Mouse (Mus musculus) limb, embryonic 11.5 days (tissue): Measurements from ENCODE around the gene Brca1. TPM values are rescaled to one million over a fixed set of nuclear protein-coding genes. Genes with fewer than 3 reads are reported as not detected.
A peak's percentile ranks its signal among the peaks of the same experiment; 100 is the strongest.

Source experiments
- ATAC-seq: fragments of 200-750 bp; cut with Nextera tagmentation; 2 replicates; pipeline ENCODE4 v1.8.0; 2017; ENCODE audit warnings: low read depth; ENCODE audit not compliant: insufficient number of reproducible peaks, low FRiP score, low TSS enrichment
- DNase-seq: peaks from one replicate; pipeline ENCODE4 v3.0.0-alpha.2; 2015; ENCODE audit warnings: low spot score
- H3K27ac ChIP-seq: fragments of 300-500 bp; sonication (generic); replicated peaks from 2 replicates; pipeline ENCODE4 v1.5.1; 2014; ENCODE audit warnings: low read depth, mild to moderate bottlenecking, low read length
- H3K27me3 ChIP-seq: fragments of 300-500 bp; sonication (generic); 2 replicates; pipeline ENCODE4 v1.6.1; 2014; ENCODE audit warnings: mild to moderate bottlenecking, low read length, mixed read lengths; ENCODE audit not compliant: control insufficient read depth, insufficient read depth
- H3K36me3 ChIP-seq: fragments of 300-500 bp; sonication (generic); 2 replicates; pipeline ENCODE4 v1.6.1; 2014; ENCODE audit warnings: mild to moderate bottlenecking, low read length, moderate library complexity, mixed read lengths; ENCODE audit not compliant: control insufficient read depth, insufficient read depth
- H3K4me1 ChIP-seq: fragments of 300-500 bp; sonication (generic); 2 replicates; pipeline ENCODE4 v1.6.1; 2014; ENCODE audit warnings: low read length, mixed read lengths; ENCODE audit not compliant: control insufficient read depth, insufficient read depth
- H3K4me2 ChIP-seq: fragments of 300-500 bp; sonication (generic); 2 replicates; pipeline ENCODE4 v1.6.1; 2014; ENCODE audit warnings: low read depth, mild to moderate bottlenecking, moderate library complexity; ENCODE audit not compliant: severe bottlenecking
- H3K4me3 ChIP-seq: fragments of 300-500 bp; sonication (generic); 2 replicates; pipeline ENCODE4 v1.5.1; 2014; ENCODE audit warnings: low read depth, low read length
- H3K9ac ChIP-seq: fragments of 300-500 bp; sonication (generic); 2 replicates; pipeline ENCODE4 v1.6.1; 2014; ENCODE audit warnings: mild to moderate bottlenecking, low read length
- H3K9me3 ChIP-seq: fragments of 300-500 bp; sonication (generic); 2 replicates; pipeline ENCODE4 v1.6.1; 2016; ENCODE audit warnings: low read length; ENCODE audit not compliant: control insufficient read depth
- WGBS: fragments of 180-500 bp; shearing (Covaris S2); extraction: QIAGEN DNeasy Blood & Tissue Kit; methylation state at CpG from one replicate; pipeline ENCODE4 v1.1.7; 2014; 5-methylcytosine and 5-hydroxymethylcytosine counted together
- polyA plus RNA-seq: library from polyadenylated mRNA; unstranded; fragments of >200 nt; fragmentation: Nextera tagmentation; extraction: Ambion mirVana; gene quantifications from 2 replicates; pipeline ENCODE4 v1.2.1, GENCODE M21; 2014

Brca1 gene
- polyA plus RNA-seq, 1 experiment from 2014 or later = 23.2 TPM

DNA sequence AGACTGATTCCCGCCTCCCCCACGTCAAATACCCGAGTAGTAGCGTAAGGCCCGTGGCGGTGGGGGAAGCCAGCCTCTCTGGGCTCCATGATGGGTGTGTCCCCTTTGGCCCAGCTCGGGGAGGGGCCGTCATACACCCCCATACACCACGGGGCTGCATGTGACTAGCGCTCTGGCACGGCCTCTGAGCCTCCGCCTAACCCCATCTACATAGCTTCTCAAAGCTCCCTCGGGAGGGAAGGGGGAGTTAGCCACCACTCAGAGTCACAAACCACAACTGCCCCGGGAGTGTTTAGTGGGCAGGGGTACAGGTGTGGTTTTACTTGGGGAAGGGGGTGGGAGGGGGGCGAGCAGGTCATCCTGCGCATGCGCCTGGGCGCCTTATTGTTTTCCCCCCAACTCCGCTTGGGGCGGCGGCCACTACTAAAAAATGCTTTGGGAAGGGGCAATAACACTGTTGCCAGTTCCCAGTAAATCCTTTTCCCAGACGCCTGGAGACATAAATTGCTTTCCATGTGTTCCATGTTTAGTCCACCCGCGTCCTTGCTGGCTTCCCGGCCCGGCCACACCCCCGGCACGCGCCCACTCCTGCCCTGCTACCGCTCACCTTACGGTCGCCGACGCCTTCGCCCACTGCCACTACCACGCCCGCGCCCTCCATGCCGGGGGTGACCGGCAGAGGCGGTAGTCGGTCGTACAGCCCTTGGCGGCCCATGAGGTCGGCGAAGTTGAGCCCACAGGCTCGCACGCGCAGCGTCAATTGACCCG, 86.5 kb downstream of the Brca1 start:
- peak overlapping the region; percentile 53 for H3K9ac ChIP-seq
- H3K27me3 ChIP-seq = no peaks in the 10 kb centered on the region
- DNase-seq (peak; percentile 70), ATAC-seq (peak; percentile 60; the same call in 1 of the 2 replicates)
- peaks cover 38% of the 10 kb centered on the region for H3K4me1 ChIP-seq
- H3K4me2 ChIP-seq = peak overlapping the region; percentile 98
- WGBS = under 1% methylated on average over 51 of the region's 51 CpGs
- H3K27ac ChIP-seq = 0 out of 2 replicates have a peak overlapping the region, but pooled peaks have one; percentile 12
- no peaks in the 10 kb centered on the region for H3K9me3 ChIP-seq
- no peaks in the 10 kb centered on the region for H3K36me3 ChIP-seq
- H3K4me3 ChIP-seq = peak overlapping the region; percentile 71

DNA sequence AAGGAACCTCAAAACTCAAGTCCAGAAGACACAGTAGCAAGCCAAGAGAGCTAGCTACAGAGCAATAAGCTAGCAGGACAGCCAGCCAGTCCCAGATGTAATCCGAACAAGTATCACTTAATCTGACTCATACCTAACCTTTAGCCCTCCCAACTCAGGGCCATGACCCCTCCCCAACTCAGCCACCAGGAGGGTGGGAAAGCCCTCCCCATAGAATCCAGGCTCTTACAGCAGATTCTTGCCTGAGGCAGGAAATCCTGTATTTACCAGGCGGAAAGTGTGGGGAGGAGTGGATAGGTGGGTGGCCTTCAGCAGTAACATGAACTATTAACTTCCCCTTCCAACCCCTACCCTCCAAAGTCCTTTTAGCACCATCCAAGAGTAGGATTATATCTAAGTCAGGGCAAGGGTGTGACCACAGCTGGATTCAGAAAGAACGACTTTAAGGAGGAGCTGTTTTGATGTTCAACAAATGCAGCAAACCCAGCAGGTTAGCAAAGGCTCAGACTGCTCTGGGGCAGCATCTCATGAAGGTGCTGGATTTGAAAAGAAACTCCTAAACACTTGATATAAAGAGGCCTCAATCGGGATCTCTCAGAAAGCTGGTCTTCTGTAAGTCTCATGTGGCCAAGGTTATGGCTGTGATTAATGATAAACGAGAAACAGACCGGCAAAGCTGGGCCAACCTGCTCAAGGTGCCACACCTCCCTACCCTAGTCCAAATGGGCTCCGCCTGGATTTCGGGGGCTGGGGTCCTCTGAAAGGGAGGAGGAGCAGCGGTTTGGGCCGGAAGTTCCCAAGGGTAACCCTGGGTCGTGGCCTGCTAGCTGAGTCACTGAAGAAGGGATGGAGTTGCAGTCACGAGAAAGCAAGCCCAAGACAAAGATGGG, 87.3 kb downstream of the Brca1 start, which contains the start of gene Rnd2:
TSS of gene Rnd2 (plus strand) at position 789 of the 890 bp plus-strand sequence.
- Histone ChIP-seq H3K36me3 (no peaks in the 10 kb centered on the region), H3K4me2 (peak within 1 kb of the TSS; percentile 98), H3K9ac (peak within 1 kb of the TSS; percentile 53), H3K4me1 (peaks cover 38% of the 10 kb centered on the region), H3K27ac (0 out of 2 replicates have a peak within 1 kb of the TSS, but pooled peaks have one; percentile 12), H3K9me3 (no peaks in the 10 kb centered on the region), H3K4me3 (peak within 1 kb of the TSS; percentile 71), H3K27me3 (no peaks in the 10 kb centered on the region)
- DNase-seq (peak; percentile 49), ATAC-seq (0 out of 2 replicates have a peak, but pooled peaks have one; percentile 11)
- 7% methylated on average over 12 of the region's 12 CpGs for WGBS

DNA sequence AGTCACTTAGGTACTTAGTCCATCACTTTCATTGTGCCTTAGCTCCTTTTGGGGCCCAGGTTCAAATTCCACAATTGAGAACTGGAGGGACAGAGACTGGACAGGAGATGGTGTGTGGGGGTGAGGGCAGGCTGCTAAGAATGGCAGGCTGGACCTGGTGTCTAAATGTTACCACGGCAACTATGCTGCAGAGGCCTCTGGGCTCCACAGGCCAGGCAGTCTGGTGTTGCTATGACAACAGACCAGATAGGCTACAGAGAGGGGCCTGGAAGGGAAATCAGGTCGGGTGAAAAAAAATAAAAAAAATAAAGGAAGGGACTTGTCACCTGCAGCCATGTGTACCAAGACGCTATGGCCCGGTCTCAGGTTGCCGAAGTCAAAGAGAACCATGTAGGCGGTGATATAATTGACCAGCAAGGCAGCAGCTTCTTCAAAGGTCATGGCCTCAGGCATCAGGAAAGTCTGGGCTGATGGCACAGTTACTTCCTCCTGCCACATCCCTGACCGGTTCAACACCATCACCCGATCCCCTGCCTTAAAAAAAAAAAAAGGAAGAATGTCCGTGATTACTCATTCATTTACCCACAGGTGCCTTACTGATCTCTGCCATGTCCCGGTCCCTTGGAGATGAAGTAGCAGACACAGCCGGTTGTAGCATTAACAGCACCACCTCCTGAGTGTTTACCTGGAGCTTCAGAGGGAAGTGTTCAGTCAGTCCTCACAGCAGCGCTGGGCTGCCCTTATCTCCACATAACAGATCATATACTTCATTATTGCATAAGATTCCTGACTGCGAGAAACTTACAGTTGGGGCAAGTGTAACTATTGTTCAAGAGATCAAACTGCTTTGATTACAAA, 88.9 kb downstream of the Brca1 start:
- Histone ChIP-seq H3K9ac (no peak overlapping the region), H3K27me3 (no peaks in the 10 kb centered on the region), H3K4me2 (no peak overlapping the region), H3K9me3 (no peaks in the 10 kb centered on the region), H3K27ac (no peak overlapping the region), H3K4me1 (peaks cover 31% of the 10 kb centered on the region), H3K4me3 (no peak overlapping the region), H3K36me3 (no peaks in the 10 kb centered on the region)
- DNase-seq (no peak), ATAC-seq (no peak)
- 35% methylated on average over 13 of the region's 13 CpGs for WGBS

DNA sequence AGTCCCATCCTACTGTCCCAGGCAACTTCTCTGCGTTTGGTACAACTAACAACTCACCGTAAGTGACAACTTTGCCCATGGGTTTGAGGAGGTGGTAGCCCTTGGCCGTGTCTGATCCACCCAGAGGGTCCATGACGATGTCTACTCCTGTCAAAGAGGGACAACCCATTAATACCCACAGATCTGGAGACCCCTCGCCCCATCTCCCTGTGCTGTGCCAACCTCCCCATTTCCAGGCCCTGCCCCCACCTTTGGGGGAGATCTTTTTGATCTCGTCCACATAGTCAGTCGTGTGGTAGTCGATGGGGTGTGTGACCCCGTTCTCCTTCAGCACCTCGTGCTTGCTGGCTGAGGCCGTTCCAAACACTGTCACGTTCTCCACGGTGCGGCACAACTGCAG, 89.6 kb downstream of the Brca1 start:
- peaks cover 27% of the 10 kb centered on the region for H3K4me1 ChIP-seq
- no peaks in the 10 kb centered on the region for H3K27me3 ChIP-seq
- H3K36me3 ChIP-seq = no peaks in the 10 kb centered on the region
- no peak for DNase-seq
- H3K27ac ChIP-seq = no peak overlapping the region
- no peak for ATAC-seq
- H3K4me3 ChIP-seq = no peak overlapping the region
- no peaks in the 10 kb centered on the region for H3K9me3 ChIP-seq
- no peak overlapping the region for H3K9ac ChIP-seq
- 86% methylated on average over 14 of the region's 14 CpGs for WGBS
- H3K4me2 ChIP-seq = no peak overlapping the region

GRCm38 (mm10) chr11:101460321-101460720, 91.4 kb downstream of the Brca1 start:
- Histone ChIP-seq H3K27ac (no peak overlapping the region), H3K9ac (no peak overlapping the region), H3K36me3 (no peaks in the 10 kb centered on the region), H3K4me3 (no peak overlapping the region), H3K27me3 (no peaks in the 10 kb centered on the region), H3K4me2 (no peak overlapping the region), H3K4me1 (peaks cover 23% of the 10 kb centered on the region), H3K9me3 (no peaks in the 10 kb centered on the region)
- DNase-seq (no peak), ATAC-seq (no peak)
- 89% methylated on average over 15 of the region's 15 CpGs for WGBS

DNA sequence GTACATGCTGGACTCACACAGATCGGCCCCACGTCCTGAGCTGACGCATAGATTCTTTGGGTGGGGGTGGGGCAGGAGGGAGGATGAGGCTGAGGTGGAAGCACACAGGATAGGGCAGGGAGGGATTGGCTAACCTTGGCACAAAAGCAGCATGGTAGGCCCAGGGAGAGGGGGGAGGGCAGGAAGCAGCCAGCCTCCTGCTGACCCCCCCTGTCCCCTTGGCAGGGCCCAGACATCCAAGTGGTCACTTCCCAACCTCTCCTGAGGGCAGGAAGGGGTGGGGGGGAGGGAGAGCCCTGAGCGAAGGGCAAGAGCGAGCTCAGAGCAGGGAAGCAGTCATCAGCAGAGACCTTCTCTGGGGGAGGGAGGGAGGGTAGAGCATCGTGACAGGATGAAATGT, 92.0 kb downstream of the Brca1 start:
- H3K36me3 ChIP-seq = no peaks in the 10 kb centered on the region
- H3K9ac ChIP-seq = no peak overlapping the region
- ATAC-seq (no peak), DNase-seq (no peak)
- WGBS = 53% methylated on average over 6 of the region's 6 CpGs
- H3K4me3 ChIP-seq = no peak overlapping the region
- H3K27ac ChIP-seq = no peak overlapping the region
- peaks cover 22% of the 10 kb centered on the region for H3K4me1 ChIP-seq
- H3K9me3 ChIP-seq = no peaks in the 10 kb centered on the region
- H3K27me3 ChIP-seq = no peaks in the 10 kb centered on the region
- no peak overlapping the region for H3K4me2 ChIP-seq

- ATAC-seq (no peak), DNase-seq (no peak)
- 86% methylated on average over 12 of the region's 12 CpGs for WGBS
- Histone ChIP-seq H3K9ac (no peak overlapping the region), H3K9me3 (no peaks in the 10 kb centered on the region), H3K4me2 (no peak overlapping the region), H3K4me3 (no peak overlapping the region), H3K27me3 (no peaks in the 10 kb centered on the region), H3K36me3 (no peaks in the 10 kb centered on the region), H3K27ac (no peak overlapping the region), H3K4me1 (peaks cover 11% of the 10 kb centered on the region)
Measured at GRCm38 (mm10) chr11:101458217-101458616, 93.5 kb downstream of the Brca1 start.

DNA sequence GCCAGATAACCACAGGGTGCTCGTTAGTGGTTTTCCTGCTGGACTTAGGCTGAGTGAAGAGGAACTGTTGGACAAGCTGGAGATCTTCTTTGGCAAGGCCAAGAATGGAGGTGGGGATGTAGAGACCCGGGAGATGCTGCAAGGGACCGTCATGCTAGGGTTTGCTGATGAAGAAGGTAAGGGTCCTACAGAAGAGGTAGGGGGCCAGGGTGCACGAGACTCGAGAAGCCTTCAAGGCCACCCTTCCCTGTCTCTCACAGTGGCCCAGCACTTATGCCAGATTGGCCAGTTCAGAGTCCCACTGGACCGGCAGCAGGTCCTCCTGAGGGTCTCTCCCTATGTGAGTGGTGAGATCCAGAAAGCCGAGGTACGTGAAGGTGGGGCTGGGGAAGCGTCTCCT, 94.1 kb downstream of the Brca1 start:
- DNase-seq = no peak
- Histone ChIP-seq H3K4me2 (no peak overlapping the region), H3K4me3 (no peak overlapping the region), H3K9ac (no peak overlapping the region), H3K9me3 (no peaks in the 10 kb centered on the region), H3K36me3 (no peaks in the 10 kb centered on the region), H3K27ac (no peak overlapping the region), H3K27me3 (no peaks in the 10 kb centered on the region), H3K4me1 (peaks cover 5% of the 10 kb centered on the region)
- ATAC-seq = no peak
- 92% methylated on average over 9 of the region's 9 CpGs for WGBS
